ENCODE assay signal across 8 mouse cellular contexts in genomic region chr9:58253033-58253804, GRCm38 (mm10). TPM values are rescaled to one million over a fixed set of nuclear protein-coding genes. Genes with fewer than 3 reads are reported as not detected.
DNase-seq lines count a peak whose midpoint lies in the region; ATAC-seq and TF ChIP-seq lines count a peak whose summit lies in the region.

Stoml1 (plus strand) TSS chr9:58253164.

- TF ChIP-seq CTCF in C2C12 (IDR thresholded peaks at IDR 0.05; ENCODE audit: control insufficient read depth, insufficient read depth, insufficient read length): peak; percentile 96
- TF ChIP-seq CTCF in brain, embryonic 14.5 days (IDR thresholded peaks at IDR 0.05; ENCODE audit: borderline replicate concordance, extremely low read depth, insufficient read depth, insufficient read length): peak; percentile 94
- TF ChIP-seq CTCF in kidney, postnatal 0 days (IDR thresholded peaks at IDR 0.05; ENCODE audit: low read depth): peak; percentile 91

- H3K27ac ChIP-seq in heart, embryonic 12.5 days (ENCODE audit: poor library complexity, severe bottlenecking): peak within 1 kb of the TSS; percentile 74
- peak within 1 kb of the TSS; percentile 71; the same call in 1 of the 2 replicates for H3K27ac ChIP-seq in kidney, postnatal 0 days
- H3K27ac ChIP-seq in liver, embryonic 11.5 days (ENCODE audit: low read depth, low read length): 0 out of 2 replicates have a peak within 1 kb of the TSS, but pooled peaks have one; percentile 49
- peak within 1 kb of the TSS; percentile 55 for H3K27ac ChIP-seq in stomach, embryonic 14.5 days (ENCODE audit: low read length)

- peak; percentile 97 for DNase-seq in brain, embryonic 14.5 days (ENCODE audit: low read depth)
- DNase-seq in kidney, postnatal 0 days (ENCODE audit: low spot score): peak; percentile 99
- peak; percentile 96 for DNase-seq in liver, embryonic 11.5 days (ENCODE audit: low spot score)
- DNase-seq in naive thymus-derived CD4-positive, alpha-beta T cell, adult 2 months (ENCODE audit: low read depth): peak; percentile 94

- H3K9ac ChIP-seq in heart, embryonic 12.5 days: peak within 1 kb of the TSS; percentile 79
- peak within 1 kb of the TSS; percentile 80 for H3K9ac ChIP-seq in kidney, postnatal 0 days (ENCODE audit: low read depth, low read length)
- peak within 1 kb of the TSS; percentile 66 for H3K9ac ChIP-seq in liver, embryonic 11.5 days (ENCODE audit: low read depth, low read length)
- peak within 1 kb of the TSS; percentile 67 for H3K9ac ChIP-seq in stomach, embryonic 14.5 days (replicated peaks; ENCODE audit: low read depth, low read length)

- peak within 1 kb of the TSS; percentile 41 for H3K4me3 ChIP-seq in C2C12 (ENCODE audit: insufficient read depth, poor library complexity, severe bottlenecking)
- H3K4me3 ChIP-seq in erythroblast, embryonic 14.5 days (replicated peaks): peak within 1 kb of the TSS; percentile 71
- H3K4me3 ChIP-seq in heart, embryonic 12.5 days: peak within 1 kb of the TSS; percentile 65
- peak within 1 kb of the TSS; percentile 67 for H3K4me3 ChIP-seq in kidney, postnatal 0 days (replicated peaks; ENCODE audit: low read depth, low read length)
- H3K4me3 ChIP-seq in liver, embryonic 11.5 days (ENCODE audit: low read depth, low read length): peak within 1 kb of the TSS; percentile 66
- H3K4me3 ChIP-seq in stomach, embryonic 14.5 days (ENCODE audit: low read depth, low read length): peak within 1 kb of the TSS; percentile 70

- peak; percentile 96 for ATAC-seq in heart, embryonic 12.5 days (ENCODE audit: insufficient number of reproducible peaks, low FRiP score)
- ATAC-seq in kidney, postnatal 0 days (replicated peaks; ENCODE audit: low FRiP score, low read depth): peak; percentile 97
- peak; percentile 95 for ATAC-seq in liver, embryonic 11.5 days (replicated peaks; ENCODE audit: low FRiP score)
- peak; percentile 97 for ATAC-seq in stomach, embryonic 14.5 days (ENCODE audit: insufficient number of reproducible peaks, insufficient read depth, low FRiP score, low read depth)

- peaks cover 11% of the 10 kb centered on the region for H3K79me3 ChIP-seq in C2C12 (ENCODE audit: low read depth)

- no peaks in the 10 kb centered on the region for H3K27me3 ChIP-seq in C2C12 (ENCODE audit: control insufficient read depth, insufficient read depth, insufficient read length)
- H3K27me3 ChIP-seq in erythroblast, embryonic 14.5 days (ENCODE audit: control insufficient read depth): no peaks in the 10 kb centered on the region
- no peaks in the 10 kb centered on the region for H3K27me3 ChIP-seq in heart, embryonic 12.5 days (replicated peaks)
- no peaks in the 10 kb centered on the region for H3K27me3 ChIP-seq in kidney, postnatal 0 days (ENCODE audit: insufficient read depth, low read length)
- no peaks in the 10 kb centered on the region for H3K27me3 ChIP-seq in liver, embryonic 11.5 days (replicated peaks; ENCODE audit: control insufficient read depth, insufficient read depth, low read length)
- no peaks in the 10 kb centered on the region for H3K27me3 ChIP-seq in stomach, embryonic 14.5 days (ENCODE audit: control insufficient read depth, insufficient read depth, low read length)

- peak within 1 kb of the TSS; percentile 81 for H3K4me2 ChIP-seq in heart, embryonic 12.5 days
- H3K4me2 ChIP-seq in kidney, postnatal 0 days (ENCODE audit: low read length): peak within 1 kb of the TSS; percentile 82
- H3K4me2 ChIP-seq in liver, embryonic 11.5 days: peak within 1 kb of the TSS; percentile 74
- H3K4me2 ChIP-seq in stomach, embryonic 14.5 days (replicated peaks; ENCODE audit: low read depth, low read length): peak within 1 kb of the TSS; percentile 82

- peak within 1 kb of the TSS; percentile 62 for H3ac ChIP-seq in C2C12 (ENCODE audit: control insufficient read depth, insufficient read length, low read depth)

- peaks cover 14% of the 10 kb centered on the region for H3K79me2 ChIP-seq in C2C12 (ENCODE audit: control insufficient read depth, insufficient read depth)

- TF ChIP-seq POLR2A in brain, embryonic 14.5 days (IDR thresholded peaks at IDR 0.05; ENCODE audit: borderline replicate concordance, extremely low read depth, insufficient read depth, insufficient read length, poor library complexity, severe bottlenecking): peak; percentile 74; the same call in 1 of the 2 replicates

- no peaks in the 10 kb centered on the region for H3K9me3 ChIP-seq in erythroblast, embryonic 14.5 days (ENCODE audit: control insufficient read depth, low read length)
- no peaks in the 10 kb centered on the region for H3K9me3 ChIP-seq in heart, embryonic 12.5 days (replicated peaks)
- H3K9me3 ChIP-seq in kidney, postnatal 0 days (replicated peaks; ENCODE audit: low read length): no peaks in the 10 kb centered on the region
- H3K9me3 ChIP-seq in liver, embryonic 11.5 days (ENCODE audit: control insufficient read depth, low read length): no peaks in the 10 kb centered on the region
- H3K9me3 ChIP-seq in stomach, embryonic 14.5 days (ENCODE audit: control insufficient read depth, low read depth, low read length): no peaks in the 10 kb centered on the region

- peaks cover 62% of the 10 kb centered on the region for H3K4me1 ChIP-seq in erythroblast, embryonic 14.5 days (ENCODE audit: control insufficient read depth)
- H3K4me1 ChIP-seq in heart, embryonic 12.5 days (replicated peaks): peaks cover 24% of the 10 kb centered on the region
- H3K4me1 ChIP-seq in kidney, postnatal 0 days (replicated peaks; ENCODE audit: insufficient read depth, low read length): peaks cover 12% of the 10 kb centered on the region; the same call in 1 of the 2 replicates
- H3K4me1 ChIP-seq in liver, embryonic 11.5 days (replicated peaks; ENCODE audit: control insufficient read depth, insufficient read depth, low read length): peaks cover 22% of the 10 kb centered on the region
- 0 out of 2 replicates have a peak, but pooled peaks cover 9% of the 10 kb centered on the region for H3K4me1 ChIP-seq in stomach, embryonic 14.5 days (ENCODE audit: control insufficient read depth, insufficient read depth, low read length)

- WGBS in heart, embryonic 12.5 days: under 1% methylated on average over 31 of the region's 31 CpGs
- WGBS in kidney, postnatal 0 days: under 1% methylated on average over 31 of the region's 31 CpGs
- under 1% methylated on average over 31 of the region's 31 CpGs for WGBS in liver, embryonic 11.5 days
- 1% methylated on average over 31 of the region's 31 CpGs for WGBS in stomach, embryonic 14.5 days

- H3K36me3 ChIP-seq in C2C12 (ENCODE audit: control insufficient read depth, insufficient read depth): no peaks in the 10 kb centered on the region
- H3K36me3 ChIP-seq in erythroblast, embryonic 14.5 days (ENCODE audit: control insufficient read depth): peaks cover 10% of the 10 kb centered on the region
- H3K36me3 ChIP-seq in heart, embryonic 12.5 days: peaks cover 25% of the 10 kb centered on the region
- peaks cover 8% of the 10 kb centered on the region; the same call in 1 of the 2 replicates for H3K36me3 ChIP-seq in kidney, postnatal 0 days (ENCODE audit: insufficient read depth, low read length)
- H3K36me3 ChIP-seq in liver, embryonic 11.5 days (ENCODE audit: control insufficient read depth, insufficient read depth, low read length): peaks cover 2% of the 10 kb centered on the region; the same call in 1 of the 2 replicates
- H3K36me3 ChIP-seq in stomach, embryonic 14.5 days (ENCODE audit: control insufficient read depth, insufficient read depth, low read length): peaks cover 9% of the 10 kb centered on the region; the same call in 1 of the 2 replicates

TF ChIP-seq in C2C12, 6 proteins besides CTCF, POLR2A, EP300 and RAD21:
- no peak for TF ChIP-seq USF1 (IDR thresholded peaks at IDR 0.05; ENCODE audit: low read depth)
- peak; percentile 43 for TF ChIP-seq MAX (IDR thresholded peaks at IDR 0.05)

RNA-seq across cellular contexts. Expression of gene Stoml1, which starts in this region (rescaled TPM):
- polyA plus RNA-seq in C2C12 (2012; fragmentation: generic; extraction: Trizol): 13.4 TPM
- polyA plus RNA-seq in brain, embryonic 14.5 days (2012; rRNA removed): 123 and 145 TPM in 2 replicates
- polyA plus RNA-seq in erythroblast, embryonic 14.5 days (2012): 0.10 TPM in 1 of 2 replicates, not detected in the other
- polyA plus RNA-seq in heart, embryonic 12.5 days (2016; fragmentation: Nextera tagmentation; extraction: Ambion mirVana): 24.0 and 24.7 TPM in 2 replicates
- polyA plus RNA-seq in kidney, postnatal 0 days (2015; fragmentation: Nextera tagmentation; extraction: Ambion mirVana): 36.6 and 37.6 TPM in 2 replicates
- 9.7 and 12.9 TPM in 2 replicates for polyA plus RNA-seq in liver, embryonic 11.5 days (2014; fragmentation: Nextera tagmentation; extraction: Ambion mirVana)
- 27.0 and 30.3 TPM in 2 replicates for polyA plus RNA-seq in stomach, embryonic 14.5 days (2014; fragmentation: Nextera tagmentation; extraction: Ambion mirVana)

Comparison
In these comparisons a context has a peak if more than half of its experiments do, and no peak if none do; other contexts are left out.
1. Peak in every context shown above with its lines: DNase-seq, ATAC-seq, H3K4me3 ChIP-seq and H3K27ac ChIP-seq.